ENCODE assay signal across 27 mouse cellular contexts in the genomic region with DNA sequence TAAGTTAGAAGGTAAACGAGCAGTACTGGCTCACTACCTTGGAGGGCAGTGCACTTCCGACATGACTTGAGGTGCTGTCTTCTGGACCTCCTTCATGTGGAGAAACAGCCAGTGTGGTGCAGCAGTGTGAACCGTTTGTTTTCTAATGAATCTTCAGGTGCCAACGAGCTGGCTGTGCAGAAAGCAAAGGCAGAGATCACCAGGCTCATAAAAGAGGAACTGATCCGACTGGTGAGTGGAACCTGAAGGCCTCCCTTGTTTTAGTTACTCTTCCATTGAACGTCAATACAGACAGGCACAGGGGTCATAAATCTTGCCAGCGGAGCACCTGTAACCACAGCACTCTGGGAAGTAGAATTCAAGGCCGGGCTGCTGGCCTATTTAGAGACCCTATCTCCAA.
"Had no signal": no experiment of that assay in that cellular context is flagged by ENCODE, and none has a peak within 500 bp of the region (broad histone marks: within the 10 kb centered on the region; RNA-seq: fewer than 3 reads in every experiment).

No protein-coding gene starts in this region.

- DNase-seq: gastrocnemius, postnatal 14 days; gastrocnemius, postnatal 36 days; heart, adult 11 months; heart, adult 2 months; heart, postnatal 14 days; heart, postnatal 36 days; kidney, adult 18-20 months; kidney, adult 8-10 months; kidney, postnatal 14 days; kidney, postnatal 36 days; layer of hippocampus, adult 9-11 months; liver; liver, embryonic 13.5 days had no signal

- H3K27ac ChIP-seq: heart, adult 2 months; heart, embryonic 13.5 days; heart, embryonic 15.5 days; hindbrain, embryonic 14.5 days; intestine, embryonic 15.5 days; kidney, postnatal 0 days; left cerebral cortex, adult 2 months; limb, embryonic 10.5 days; limb, embryonic 12.5 days; liver, embryonic 13.5 days; liver, embryonic 15.5 days had no signal

- H3K9ac ChIP-seq: heart, embryonic 13.5 days; heart, embryonic 15.5 days; hindbrain, embryonic 14.5 days; intestine, embryonic 15.5 days; limb, embryonic 12.5 days; liver, embryonic 13.5 days; liver, embryonic 15.5 days had no signal

- H3K9me3 ChIP-seq: heart, embryonic 13.5 days; heart, embryonic 15.5 days; intestine, embryonic 15.5 days; limb, embryonic 10.5 days; limb, embryonic 12.5 days; liver, embryonic 13.5 days; liver, embryonic 15.5 days had no signal

- H3K27me3 ChIP-seq: heart, embryonic 13.5 days; heart, embryonic 15.5 days; intestine, embryonic 15.5 days; limb, embryonic 12.5 days; liver, embryonic 13.5 days; liver, embryonic 15.5 days had no signal

- H3K4me2 ChIP-seq: heart, embryonic 11.5 days; heart, embryonic 13.5 days; heart, embryonic 15.5 days; hindbrain, embryonic 14.5 days; intestine, embryonic 15.5 days; limb, embryonic 12.5 days; liver, embryonic 11.5 days; liver, embryonic 13.5 days; liver, embryonic 15.5 days had no signal

- H3K4me3 ChIP-seq: heart, adult 2 months; heart, embryonic 13.5 days; heart, embryonic 15.5 days; intestine, embryonic 15.5 days; left cerebral cortex, adult 2 months; limb, embryonic 10.5 days; limb, embryonic 12.5 days; liver, embryonic 13.5 days; liver, embryonic 15.5 days had no signal

- ATAC-seq: hindbrain, embryonic 16.5 days; inflammation-experienced regulatory T-cells, adult 6 months; intestine, embryonic 15.5 days; intestine, postnatal 0 days had no signal

- H3K4me1 ChIP-seq: heart, embryonic 13.5 days; heart, embryonic 15.5 days; intestine, embryonic 15.5 days; limb, embryonic 10.5 days; limb, embryonic 12.5 days; liver, embryonic 13.5 days; liver, embryonic 15.5 days had no signal
